Mouse (Mus musculus) spleen, adult 2 months (tissue): Measurements from ENCODE around the gene Gm17324. TPM values are rescaled to one million over a fixed set of nuclear protein-coding genes. Genes with fewer than 3 reads are reported as not detected.

Source experiments
- DNase-seq, 2 experiments: peaks; one replicate each; pipeline versions ENCODE4 v3.0.0 to v3.0.0-alpha.2; 2012 to 2021; ENCODE audit warnings: low spot score in 2 of 2, low read depth in 1 of 2
- H3K27ac ChIP-seq: fragments of 200-500 bp; 2 replicates; pipeline ENCODE4 v1.5.1; 2012; ENCODE audit warnings: low read length, inconsistent platforms; ENCODE audit not compliant: insufficient read depth
- H3K27me3 ChIP-seq: fragments of 200-500 bp; 2 replicates; pipeline ENCODE4 v1.6.1; 2012; ENCODE audit warnings: mild to moderate bottlenecking, moderate library complexity, low read length, inconsistent platforms; ENCODE audit not compliant: control insufficient read depth, insufficient read depth
- H3K36me3 ChIP-seq: fragments of 200-500 bp; 2 replicates; pipeline ENCODE4 v1.6.1; 2012; ENCODE audit warnings: mild to moderate bottlenecking, low read length, inconsistent platforms; ENCODE audit not compliant: control insufficient read depth, insufficient read depth
- H3K4me1 ChIP-seq: fragments of 200-500 bp; 2 replicates; pipeline ENCODE4 v1.6.1; 2011; ENCODE audit warnings: inconsistent platforms; ENCODE audit not compliant: control insufficient read depth, insufficient read depth, insufficient read length
- H3K4me3 ChIP-seq: fragments of 200-500 bp; 2 replicates; pipeline ENCODE4 v1.5.1; 2011; ENCODE audit warnings: mild to moderate bottlenecking, inconsistent platforms; ENCODE audit not compliant: insufficient read depth, insufficient read length; ENCODE audit errors: extremely low read depth
- CTCF ChIP-seq: fragments of 200-500 bp; IDR thresholded peaks from 2 replicates; pipeline ENCODE4 v1.5.1; 2011; ENCODE audit warnings: mild to moderate bottlenecking, inconsistent platforms; ENCODE audit not compliant: insufficient read depth, insufficient read length, insufficient replicate concordance; ENCODE audit errors: extremely low read depth
- POLR2A ChIP-seq: fragments of 200-500 bp; IDR thresholded peaks from 2 replicates; pipeline ENCODE4 v1.6.1; 2011; ENCODE audit warnings: low read depth, low read length, inconsistent platforms
- WGBS: fragments of 180-500 bp; shearing (Covaris S2); methylation state at CpG from one replicate; pipeline ENCODE4 v1.1.7; 2018; 5-methylcytosine and 5-hydroxymethylcytosine counted together
- polyA plus RNA-seq: library from polyadenylated mRNA; depleted of rRNA; stranded (reverse); fragments of >200 nt; gene quantifications from 2 replicates; pipeline ENCODE4 v1.2.3, GENCODE M21; 2012

Gene Gm17324
- polyA plus RNA-seq, 1 experiment: not detected

GRCm38 (mm10) chr9:78465725-78466124 is 17.1 kb upstream of the Gm17324 start:
- Histone ChIP-seq H3K27ac (no peak overlapping the region), H3K4me1 (no peaks in the 10 kb centered on the region), H3K27me3 (no peaks in the 10 kb centered on the region), H3K4me3 (no peak overlapping the region), H3K36me3 (peaks cover 19% of the 10 kb centered on the region)
- no peak for DNase-seq
- TF ChIP-seq CTCF: no peak
- TF ChIP-seq POLR2A: no peak
- WGBS: 99% methylated on average over 3 of the region's 3 CpGs

- H3K4me3 ChIP-seq: no peak overlapping the region
- H3K27ac ChIP-seq: no peak overlapping the region
- 47% methylated on average over 4 of the region's 4 CpGs for WGBS
- H3K36me3 ChIP-seq: peaks cover 25% of the 10 kb centered on the region
- no peak for DNase-seq
- no peak for TF ChIP-seq POLR2A
- TF ChIP-seq CTCF: no peak
- H3K27me3 ChIP-seq: no peaks in the 10 kb centered on the region
- H3K4me1 ChIP-seq: no peaks in the 10 kb centered on the region
Measured at GRCm38 (mm10) chr9:78463337-78463736, 14.8 kb upstream of the Gm17324 start.

- H3K27ac ChIP-seq: no peak overlapping the region
- H3K4me3 ChIP-seq: no peak overlapping the region
- 91% methylated on average over 8 of the region's 8 CpGs for WGBS
- H3K36me3 ChIP-seq: peaks cover 27% of the 10 kb centered on the region
- no peak for DNase-seq
- no peak for TF ChIP-seq POLR2A
- no peaks in the 10 kb centered on the region for H3K27me3 ChIP-seq
- no peaks in the 10 kb centered on the region for H3K4me1 ChIP-seq
Measured at GRCm38 (mm10) chr9:78457026-78457425, 8.4 kb upstream of the Gm17324 start.

GRCm38 (mm10) chr9:78451382-78451781 is 2.8 kb upstream of the Gm17324 start:
- Histone ChIP-seq H3K4me3 (no peak overlapping the region), H3K4me1 (no peaks in the 10 kb centered on the region; the same call in 1 of the 2 replicates), H3K36me3 (peaks cover 12% of the 10 kb centered on the region), H3K27ac (no peak overlapping the region), H3K27me3 (no peaks in the 10 kb centered on the region)
- DNase-seq: peak in 1 of 2 experiments; percentile 24
- 29% methylated on average over 4 of the region's 4 CpGs for WGBS
- TF ChIP-seq CTCF (no peak), POLR2A (no peak)

- no peaks in the 10 kb centered on the region for H3K27me3 ChIP-seq
- DNase-seq: no peak
- TF ChIP-seq POLR2A: no peak
- TF ChIP-seq CTCF: no peak
- no peak overlapping the region for H3K27ac ChIP-seq
- whole genome bisulfite sequencing: 87% methylated on average over 5 of the region's 5 CpGs
- H3K4me1 ChIP-seq: no peaks in the 10 kb centered on the region; the same call in 1 of the 2 replicates
- peaks cover 10% of the 10 kb centered on the region for H3K36me3 ChIP-seq
- no peak overlapping the region for H3K4me3 ChIP-seq
Measured at GRCm38 (mm10) chr9:78450404-78450803, 1.8 kb upstream of the Gm17324 start.

GRCm38 (mm10) chr9:78447606-78447972 is 997 bp downstream of the Gm17324 start:
- Histone ChIP-seq H3K27ac (no peak overlapping the region), H3K4me3 (peak overlapping the region; percentile 37; the same call in 1 of the 2 replicates), H3K27me3 (peaks cover 3% of the 10 kb centered on the region), H3K36me3 (peaks cover 3% of the 10 kb centered on the region; the same call in 1 of the 2 replicates), H3K4me1 (peaks cover 2% of the 10 kb centered on the region)
- DNase-seq: no peak
- 36% methylated on average over 9 of the region's 9 CpGs for WGBS
- no peak for TF ChIP-seq POLR2A
- TF ChIP-seq CTCF: no peak

GRCm38 (mm10) chr9:78442579-78443392 is 5.8 kb downstream of the Gm17324 start, which contains the start of gene Cgas:
TSS of gene Cgas (minus strand) at chr9:78443237.
- peak within 1 kb of the TSS; percentile 63 for H3K4me3 ChIP-seq
- H3K4me1 ChIP-seq: peaks cover 4% of the 10 kb centered on the region
- WGBS: under 1% methylated on average over 80 of the region's 81 CpGs
- H3K27ac ChIP-seq: 0 out of 2 replicates have a peak within 1 kb of the TSS, but pooled peaks have one; percentile 19
- H3K36me3 ChIP-seq: no peaks in the 10 kb centered on the region
- H3K27me3 ChIP-seq: peaks cover 4% of the 10 kb centered on the region
- DNase-seq: peak; percentile 30 to 64
- TF ChIP-seq CTCF: no peak
